Mouse (Mus musculus): ENCODE data around the gene Tmem260.

The Tmem260 gene

GRCm38 (mm10) chr14:48445984-48446683, at the start of gene Tmem260:
Gene Tmem260, plus strand, starts transcription at chr14:48446124.
- in situ Hi-C loops (cut with MboI; ENCODE audit: low pct_unique_long_range_greater_than_20kb in 1 of 2, low sequenced_read_pairs in 2 of 2, unreplicated experiment in 1 of 2) = no loop called here

DNA sequence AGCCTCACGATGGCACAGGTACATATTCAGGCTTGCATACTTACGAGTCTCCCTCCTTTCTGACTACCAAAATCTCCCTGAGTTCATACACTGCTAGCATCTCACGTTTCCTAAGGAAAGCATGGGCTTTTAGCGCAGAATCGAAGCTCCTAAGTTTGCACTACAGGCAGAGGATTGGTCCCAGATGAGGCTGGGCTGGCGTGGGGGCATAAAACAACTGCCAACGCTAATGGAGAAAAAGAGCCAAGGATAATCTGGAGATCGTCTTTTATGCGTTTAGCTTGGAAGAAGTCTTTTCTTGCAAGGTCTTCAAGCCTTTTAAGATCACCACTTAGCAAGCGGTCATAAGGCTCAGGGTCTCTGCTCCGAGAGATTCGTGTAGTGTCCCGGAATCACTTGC, 39.8 kb upstream of the Tmem260 start:
- in situ Hi-C loops (cut with MboI; ENCODE audit: low pct_unique_long_range_greater_than_20kb in 1 of 2, low sequenced_read_pairs in 2 of 2, unreplicated experiment in 1 of 2) = no loop called here

- in situ Hi-C loops (cut with MboI; ENCODE audit: low pct_unique_long_range_greater_than_20kb in 1 of 2, low sequenced_read_pairs in 2 of 2, unreplicated experiment in 1 of 2) = no loop called here
Measured at GRCm38 (mm10) chr14:48417064-48417463, 28.9 kb upstream of the Tmem260 start.

DNA sequence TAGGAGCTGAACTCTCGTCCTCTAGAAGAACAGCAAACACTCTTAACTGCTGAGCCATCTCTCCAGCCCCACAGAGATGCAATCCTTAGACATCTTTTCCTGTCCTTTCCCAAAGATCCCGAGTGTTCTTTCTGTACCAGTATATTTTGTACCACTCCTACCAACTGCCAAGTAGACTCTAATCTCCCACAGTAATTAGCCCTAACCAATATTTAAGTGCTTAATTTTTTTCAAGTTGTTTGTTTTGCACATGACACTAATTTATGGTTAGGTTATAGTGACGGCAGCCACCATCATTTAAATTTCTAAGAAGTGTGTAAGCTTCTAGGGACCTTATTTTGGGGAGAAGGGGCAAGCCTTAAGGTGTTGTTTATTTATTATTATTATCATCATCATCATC, 27.7 kb upstream of the Tmem260 start:
- in situ Hi-C loops (cut with MboI; ENCODE audit: low pct_unique_long_range_greater_than_20kb in 1 of 2, low sequenced_read_pairs in 2 of 2, unreplicated experiment in 1 of 2) = no loop called here

- in situ Hi-C loops (cut with MboI; ENCODE audit: low pct_unique_long_range_greater_than_20kb in 1 of 2, low sequenced_read_pairs in 2 of 2, unreplicated experiment in 1 of 2) = no loop called here
Measured at GRCm38 (mm10) chr14:48418672-48419071, 27.3 kb upstream of the Tmem260 start.

DNA sequence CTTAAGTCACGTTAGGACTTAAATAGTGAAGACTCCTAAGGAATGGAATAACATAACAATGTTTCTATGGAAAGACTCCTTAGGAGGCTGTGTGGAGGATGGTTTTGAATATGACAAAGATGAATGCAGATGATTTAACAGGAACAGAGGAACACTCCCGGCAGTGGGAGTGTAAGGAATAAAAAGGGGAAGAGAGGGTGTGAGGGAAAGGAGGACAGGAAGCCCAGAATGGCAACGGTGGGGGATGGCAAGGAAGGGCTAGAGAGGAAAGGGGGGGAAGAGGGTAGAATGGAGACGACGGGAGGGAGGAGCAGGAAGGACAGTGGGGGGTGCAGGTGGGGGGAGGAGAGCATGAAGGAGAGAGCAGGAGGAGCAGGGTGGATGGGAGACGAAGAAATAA, 24.4 kb upstream of the Tmem260 start:
- in situ Hi-C loops (cut with MboI; ENCODE audit: low pct_unique_long_range_greater_than_20kb in 1 of 2, low sequenced_read_pairs in 2 of 2, unreplicated experiment in 1 of 2) = no loop called here

DNA sequence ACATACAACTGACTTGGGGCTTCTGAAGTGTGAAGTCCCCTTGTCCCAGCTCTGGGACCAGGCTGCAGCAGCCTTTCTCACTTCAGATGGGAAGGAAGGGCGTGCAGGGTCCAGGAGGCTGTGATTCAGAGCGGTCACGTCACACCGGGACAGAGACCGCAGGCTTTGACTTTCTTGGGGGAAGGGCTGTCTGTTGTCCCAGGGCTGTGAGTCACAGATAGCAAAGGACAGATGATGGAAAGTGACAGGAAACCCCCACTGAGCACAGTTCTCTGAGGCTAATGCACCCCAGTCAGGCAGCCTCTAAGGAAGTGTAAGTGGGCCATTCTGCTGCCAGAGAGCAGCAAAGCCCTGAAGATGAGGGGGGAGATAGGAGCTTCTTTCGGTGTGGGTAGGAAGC, 23.9 kb upstream of the Tmem260 start:
- in situ Hi-C loops (cut with MboI; ENCODE audit: low pct_unique_long_range_greater_than_20kb in 1 of 2, low sequenced_read_pairs in 2 of 2, unreplicated experiment in 1 of 2) = no loop called here

DNA sequence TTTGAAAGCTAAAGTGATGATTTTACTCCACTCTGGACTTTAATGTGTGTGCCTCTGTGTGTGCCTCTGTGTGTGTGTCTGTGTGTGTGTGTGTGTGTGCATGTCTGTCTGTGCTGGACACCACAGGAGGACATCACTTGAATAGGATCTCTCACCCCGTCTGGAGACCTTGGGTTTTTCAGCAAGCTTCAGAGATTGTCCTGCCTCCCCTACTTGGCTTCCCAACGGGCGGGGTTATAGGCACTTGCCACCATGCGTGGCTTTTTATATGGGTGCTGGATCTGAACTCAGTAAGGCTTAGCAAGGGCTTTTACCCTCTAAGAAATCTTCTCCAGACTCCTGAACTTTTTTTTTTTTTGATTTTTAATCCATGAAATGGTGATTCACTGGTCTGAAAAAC, 23.5 kb upstream of the Tmem260 start:
- in situ Hi-C loops (cut with MboI; ENCODE audit: low pct_unique_long_range_greater_than_20kb in 1 of 2, low sequenced_read_pairs in 2 of 2, unreplicated experiment in 1 of 2) = no loop called here

DNA sequence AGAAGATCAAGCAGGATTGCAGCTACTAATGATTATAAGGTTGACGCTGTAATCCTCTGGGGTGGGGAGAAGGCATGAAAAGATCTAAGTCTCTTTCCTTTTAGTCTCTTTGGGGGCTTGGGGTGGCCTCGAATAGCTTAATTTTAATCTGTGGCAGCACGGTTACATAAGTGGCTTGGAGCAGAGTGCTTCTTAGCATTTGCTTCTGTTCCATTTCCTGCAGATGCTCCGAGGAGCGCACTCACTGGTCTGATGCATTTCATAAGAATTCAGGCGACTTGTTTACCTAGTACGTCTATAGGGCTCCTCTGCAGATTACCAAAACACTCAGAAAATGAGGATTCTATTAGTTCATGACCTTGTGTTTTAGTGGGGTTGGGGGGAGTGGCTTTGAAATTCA, 23.0 kb upstream of the Tmem260 start:
- in situ Hi-C loops (cut with MboI; ENCODE audit: low pct_unique_long_range_greater_than_20kb in 1 of 2, low sequenced_read_pairs in 2 of 2, unreplicated experiment in 1 of 2) = no loop called here

- in situ Hi-C loops (cut with MboI; ENCODE audit: low pct_unique_long_range_greater_than_20kb in 1 of 2, low sequenced_read_pairs in 2 of 2, unreplicated experiment in 1 of 2) = no loop called here
Measured at GRCm38 (mm10) chr14:48431978-48432377, 13.9 kb upstream of the Tmem260 start.

GRCm38 (mm10) chr14:48443796-48444195, 2.1 kb upstream of the Tmem260 start:
- in situ Hi-C loops (cut with MboI; ENCODE audit: low pct_unique_long_range_greater_than_20kb in 1 of 2, low sequenced_read_pairs in 2 of 2, unreplicated experiment in 1 of 2) = no loop called here

- in situ Hi-C loops (cut with MboI; ENCODE audit: low pct_unique_long_range_greater_than_20kb in 1 of 2, low sequenced_read_pairs in 2 of 2, unreplicated experiment in 1 of 2) = no loop called here
Measured at GRCm38 (mm10) chr14:48451966-48452407, 6.1 kb downstream of the Tmem260 start.

- in situ Hi-C loops (cut with MboI; ENCODE audit: low pct_unique_long_range_greater_than_20kb in 1 of 2, low sequenced_read_pairs in 2 of 2, unreplicated experiment in 1 of 2) = no loop called here
Measured at GRCm38 (mm10) chr14:48453411-48453810, 7.5 kb downstream of the Tmem260 start.

DNA sequence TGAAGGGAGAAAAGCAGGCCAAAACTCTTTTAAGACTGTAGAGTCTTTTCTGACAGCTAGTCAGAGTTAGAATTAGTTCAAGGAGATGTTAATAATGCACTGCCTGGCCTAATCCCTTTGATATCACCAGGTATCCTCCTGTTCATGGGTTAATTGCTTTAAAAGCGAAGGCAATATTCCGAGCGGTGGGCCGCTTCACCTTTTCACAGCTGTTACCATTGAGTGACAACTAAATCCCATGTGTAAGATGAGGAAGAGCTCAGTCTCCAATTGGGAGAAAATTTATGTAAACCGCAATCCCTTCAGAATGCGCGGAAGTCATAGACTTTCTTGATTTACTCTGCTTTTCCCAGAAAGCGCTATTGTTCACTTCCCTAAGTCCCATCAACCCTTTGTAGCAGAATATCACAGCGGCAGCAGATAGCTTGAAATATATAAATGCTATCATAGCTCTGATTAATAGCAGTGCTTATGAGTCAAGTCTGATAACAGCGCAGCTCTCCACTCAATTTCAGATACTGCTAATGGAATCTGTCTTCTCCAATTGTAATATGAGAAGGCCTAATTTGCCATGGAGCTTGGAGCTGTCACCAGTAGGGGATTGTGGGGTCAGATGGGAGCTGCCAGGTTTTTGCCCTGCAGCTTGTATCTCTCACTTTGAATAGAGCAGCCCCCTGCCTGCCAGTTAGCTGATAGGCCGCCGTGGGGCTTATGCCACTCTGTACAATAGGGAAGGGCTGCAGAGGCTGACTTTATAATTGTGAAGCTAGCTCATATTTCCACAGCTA, 10.6 kb downstream of the Tmem260 start:
- in situ Hi-C loops (cut with MboI; ENCODE audit: low pct_unique_long_range_greater_than_20kb in 1 of 2, low sequenced_read_pairs in 2 of 2, unreplicated experiment in 1 of 2) = no loop called here

DNA sequence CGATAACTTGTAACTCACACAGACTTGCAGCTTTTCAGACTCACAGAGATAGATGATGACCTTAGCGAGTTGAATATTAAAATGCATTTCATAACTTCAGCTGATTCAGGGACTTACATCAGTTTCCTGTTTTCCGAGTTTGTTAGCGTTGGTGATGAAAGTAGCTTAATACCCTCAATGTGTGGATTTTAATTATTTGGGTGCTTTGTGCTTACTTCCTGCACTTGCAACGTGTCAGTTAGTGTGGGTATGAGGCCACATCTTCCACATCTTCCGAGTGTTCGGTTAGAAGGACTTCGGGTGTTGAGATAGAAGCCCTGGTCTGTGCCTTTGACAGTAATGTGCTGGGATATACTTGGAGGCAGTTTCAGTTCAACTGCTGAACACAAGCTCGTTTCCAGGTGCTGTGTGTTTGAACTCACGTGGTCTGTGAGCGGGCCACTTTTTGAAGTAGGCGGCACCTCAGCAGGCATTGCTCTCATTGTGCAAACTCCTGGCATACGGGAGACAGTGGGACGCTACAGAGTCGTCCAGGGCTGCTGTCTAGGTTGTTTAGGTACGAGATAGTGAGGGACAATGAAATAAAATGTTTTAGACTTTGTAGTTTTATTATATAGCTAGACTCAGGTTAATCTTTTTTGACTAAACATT, 11.5 kb downstream of the Tmem260 start:
- in situ Hi-C loops (cut with MboI; ENCODE audit: low pct_unique_long_range_greater_than_20kb in 1 of 2, low sequenced_read_pairs in 2 of 2, unreplicated experiment in 1 of 2) = no loop called here

DNA sequence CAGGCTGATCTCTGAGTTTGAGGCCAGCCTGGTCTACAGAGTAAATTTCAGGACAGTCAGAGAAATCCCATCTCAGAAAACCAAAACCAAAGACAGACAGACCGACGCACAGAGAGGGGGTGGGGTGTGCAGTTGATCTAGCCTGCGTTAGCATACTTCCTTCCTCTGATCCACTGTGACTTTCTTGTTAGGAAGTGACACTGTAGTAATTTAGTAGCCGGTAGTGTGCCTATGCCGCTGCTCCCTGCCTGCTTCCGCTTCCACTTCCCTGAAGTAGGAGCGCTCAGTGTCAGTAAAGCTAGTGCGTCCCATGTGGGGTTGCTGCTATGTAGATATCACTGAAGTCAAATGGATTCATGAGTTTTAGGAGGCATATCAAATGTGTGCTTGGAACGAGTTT, 13.0 kb downstream of the Tmem260 start:
- in situ Hi-C loops (cut with MboI; ENCODE audit: low pct_unique_long_range_greater_than_20kb in 1 of 2, low sequenced_read_pairs in 2 of 2, unreplicated experiment in 1 of 2) = no loop called here

DNA sequence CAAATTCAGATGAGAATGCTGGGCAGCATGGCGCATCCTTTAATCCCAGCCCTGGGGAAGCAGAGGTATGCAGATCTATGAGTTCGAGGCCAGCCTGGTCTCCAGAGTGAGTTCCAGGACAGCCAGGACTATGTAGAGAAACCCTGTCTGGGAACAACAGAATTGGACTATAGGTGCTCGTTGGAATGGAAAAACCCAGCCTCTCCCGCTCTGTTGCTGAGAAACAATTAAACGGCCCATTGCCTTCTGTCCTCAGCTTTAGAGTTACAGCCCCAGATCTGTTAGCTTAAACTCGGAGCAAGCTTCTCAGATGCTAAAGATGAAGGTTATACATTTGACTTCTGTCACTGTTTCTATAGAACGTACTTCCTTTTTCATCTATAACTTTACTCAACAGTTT, 22.4 kb downstream of the Tmem260 start:
- in situ Hi-C loops (cut with MboI; ENCODE audit: low pct_unique_long_range_greater_than_20kb in 1 of 2, low sequenced_read_pairs in 2 of 2, unreplicated experiment in 1 of 2) = no loop called here

- in situ Hi-C loops (cut with MboI; ENCODE audit: low pct_unique_long_range_greater_than_20kb in 1 of 2, low sequenced_read_pairs in 2 of 2, unreplicated experiment in 1 of 2) = no loop called here
Measured at GRCm38 (mm10) chr14:48470742-48471487, 25.0 kb downstream of the Tmem260 start.

DNA sequence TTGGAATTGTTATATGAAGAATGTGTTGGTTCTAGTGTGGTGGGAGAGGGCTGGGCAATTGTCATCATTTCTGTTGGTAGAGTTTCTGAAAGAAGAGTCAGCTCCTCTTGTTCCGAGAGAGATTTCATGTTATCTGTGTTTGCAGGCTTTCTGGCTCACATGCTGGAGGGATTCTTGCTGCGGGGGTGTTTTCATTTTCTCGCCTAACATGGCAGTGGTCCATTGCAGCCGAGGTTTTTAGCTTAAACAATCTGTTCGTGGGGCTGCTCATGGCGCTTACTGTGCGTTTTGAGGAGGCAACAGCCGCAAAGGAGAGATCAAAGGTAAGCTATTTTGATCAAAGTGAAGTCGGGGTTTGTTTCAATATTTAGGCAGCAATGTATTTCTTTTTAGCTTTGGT, 26.3 kb downstream of the Tmem260 start:
- in situ Hi-C loops (cut with MboI; ENCODE audit: low pct_unique_long_range_greater_than_20kb in 1 of 2, low sequenced_read_pairs in 2 of 2, unreplicated experiment in 1 of 2) = no loop called here
